Mouse (Mus musculus): Measurements from ENCODE around the gene Clk1.

- TF ChIP-seq CTCF (IDR thresholded peaks at IDR 0.05; ENCODE audit: low read depth) (no peak), EP300 (IDR thresholded peaks at IDR 0.05; ENCODE audit: low read depth) (no peak; the same call in 1 of the 2 replicates)
Measured at GRCm38 (mm10) chr1:58423371-58424248, at the start of gene Clk1.
